Mouse (Mus musculus): Measurements from ENCODE around the gene Fstl4. TPM values are rescaled to one million over a fixed set of nuclear protein-coding genes. Genes with fewer than 3 reads are reported as not detected.
"Not testable (repeated sequence)": the region's sequence is repeated elsewhere in the genome, so short reads cannot be mapped to it uniquely, and the experiment has no call there.

Fstl4 gene
- polyA plus RNA-seq, 1 experiment from 2014 or later: 1.5 TPM

GRCm38 (mm10) chr11:53157621-53158259, 393.3 kb downstream of the Fstl4 start:
- ATAC-seq (replicated peaks; ENCODE audit: low FRiP score): no peak
- WGBS: 75% methylated on average over 6 of the region's 6 CpGs
- H3K9ac ChIP-seq: no peak overlapping the region

GRCm38 (mm10) chr11:53162385-53162784, 398.0 kb downstream of the Fstl4 start:
- H3K4me2 ChIP-seq: no peak overlapping the region
- no peak overlapping the region for H3K4me3 ChIP-seq (replicated peaks)
- no peaks in the 10 kb centered on the region for H3K4me1 ChIP-seq
- no peaks in the 10 kb centered on the region for H3K9me3 ChIP-seq (replicated peaks)
- 73% methylated on average over 6 of the region's 6 CpGs for WGBS
- no peak for ATAC-seq (replicated peaks; ENCODE audit: low FRiP score)
- no peak overlapping the region for H3K27ac ChIP-seq
- no peak overlapping the region for H3K9ac ChIP-seq
- no peaks in the 10 kb centered on the region for H3K36me3 ChIP-seq
- H3K27me3 ChIP-seq: no peaks in the 10 kb centered on the region

More at GRCm38 (mm10) chr11:53157621-53158259, 393.3 kb downstream of the Fstl4 start:
- no peaks in the 10 kb centered on the region for H3K27me3 ChIP-seq
- 0 out of 2 replicates have a peak, but pooled peaks cover 8% of the 10 kb centered on the region for H3K4me1 ChIP-seq
- H3K4me2 ChIP-seq: no peak overlapping the region
- no peak overlapping the region for H3K4me3 ChIP-seq (replicated peaks)
- no peaks in the 10 kb centered on the region for H3K9me3 ChIP-seq (replicated peaks)
- H3K36me3 ChIP-seq: no peaks in the 10 kb centered on the region
- no peak overlapping the region for H3K27ac ChIP-seq

GRCm38 (mm10) chr11:53166478-53166877, 402.0 kb downstream of the Fstl4 start:
- WGBS: 53% methylated on average over 2 of the region's 2 CpGs
- no peak for ATAC-seq (replicated peaks; ENCODE audit: low FRiP score)
- Histone ChIP-seq H3K36me3 (no peaks in the 10 kb centered on the region), H3K27ac (no peak overlapping the region), H3K4me3 (replicated peaks) (no peak overlapping the region), H3K9me3 (replicated peaks) (no peaks in the 10 kb centered on the region), H3K4me2 (no peak overlapping the region), H3K9ac (no peak overlapping the region), H3K27me3 (no peaks in the 10 kb centered on the region), H3K4me1 (no peaks in the 10 kb centered on the region)

GRCm38 (mm10) chr11:53182177-53182852, 417.9 kb downstream of the Fstl4 start:
- 74% methylated on average over 13 of the region's 13 CpGs for WGBS
- H3K4me3 ChIP-seq (replicated peaks): no peak overlapping the region
- H3K4me2 ChIP-seq: no peak overlapping the region
- H3K4me1 ChIP-seq: peaks cover 7% of the 10 kb centered on the region; the same call in 1 of the 2 replicates
- no peak overlapping the region for H3K27ac ChIP-seq
- no peak overlapping the region for H3K9ac ChIP-seq
- no peaks in the 10 kb centered on the region for H3K9me3 ChIP-seq (replicated peaks)
- no peaks in the 10 kb centered on the region for H3K36me3 ChIP-seq
- ATAC-seq (replicated peaks; ENCODE audit: low FRiP score): no peak
- H3K27me3 ChIP-seq: no peaks in the 10 kb centered on the region

GRCm38 (mm10) chr11:53182858-53183257, 418.4 kb downstream of the Fstl4 start:
- no peak overlapping the region for H3K4me3 ChIP-seq (replicated peaks)
- no peak for ATAC-seq (replicated peaks; ENCODE audit: low FRiP score)
- no peaks in the 10 kb centered on the region for H3K9me3 ChIP-seq (replicated peaks)
- no peak overlapping the region for H3K9ac ChIP-seq
- WGBS: 44% methylated on average over 4 of the region's 4 CpGs
- peaks cover 7% of the 10 kb centered on the region; the same call in 1 of the 2 replicates for H3K4me1 ChIP-seq
- no peaks in the 10 kb centered on the region for H3K36me3 ChIP-seq
- H3K27me3 ChIP-seq: no peaks in the 10 kb centered on the region
- H3K27ac ChIP-seq: no peak overlapping the region
- H3K4me2 ChIP-seq: no peak overlapping the region

GRCm38 (mm10) chr11:53184046-53184445, 419.6 kb downstream of the Fstl4 start:
- ATAC-seq (replicated peaks; ENCODE audit: low FRiP score): no peak
- no peaks in the 10 kb centered on the region for H3K27me3 ChIP-seq
- H3K4me3 ChIP-seq (replicated peaks): no peak overlapping the region
- H3K9ac ChIP-seq: no peak overlapping the region
- H3K36me3 ChIP-seq: no peaks in the 10 kb centered on the region
- 84% methylated on average over 7 of the region's 7 CpGs for WGBS
- H3K27ac ChIP-seq: no peak overlapping the region
- no peak overlapping the region for H3K4me2 ChIP-seq
- H3K4me1 ChIP-seq: peaks cover 7% of the 10 kb centered on the region; the same call in 1 of the 2 replicates
- H3K9me3 ChIP-seq (replicated peaks): no peaks in the 10 kb centered on the region

GRCm38 (mm10) chr11:53184698-53185097, 420.3 kb downstream of the Fstl4 start:
- 76% methylated on average over 5 of the region's 5 CpGs for WGBS
- Histone ChIP-seq H3K9ac (no peak overlapping the region), H3K4me3 (replicated peaks) (no peak overlapping the region), H3K9me3 (replicated peaks) (no peaks in the 10 kb centered on the region), H3K27me3 (no peaks in the 10 kb centered on the region), H3K36me3 (no peaks in the 10 kb centered on the region), H3K4me1 (peaks cover 7% of the 10 kb centered on the region; the same call in 1 of the 2 replicates), H3K27ac (no peak overlapping the region), H3K4me2 (no peak overlapping the region)
- ATAC-seq (replicated peaks; ENCODE audit: low FRiP score): no peak

- H3K4me1 ChIP-seq: peaks cover 5% of the 10 kb centered on the region; the same call in 1 of the 2 replicates
- no peak for ATAC-seq (replicated peaks; ENCODE audit: low FRiP score)
- 72% methylated on average over 5 of the region's 5 CpGs for WGBS
Measured at GRCm38 (mm10) chr11:53187427-53188140, 423.1 kb downstream of the Fstl4 start.

GRCm38 (mm10) chr11:53196551-53196950, 432.1 kb downstream of the Fstl4 start:
- not testable (repeated sequence) for H3K36me3 ChIP-seq; ATAC-seq (replicated peaks; ENCODE audit: low FRiP score); H3K4me2 ChIP-seq; H3K4me1 ChIP-seq; H3K9me3 ChIP-seq (replicated peaks); H3K27me3 ChIP-seq; H3K27ac ChIP-seq; H3K9ac ChIP-seq; H3K4me3 ChIP-seq (replicated peaks)
- 87% methylated on average over 1 of the region's 1 CpGs for WGBS

More at GRCm38 (mm10) chr11:53187427-53188140, 423.1 kb downstream of the Fstl4 start:
- no peak overlapping the region for H3K4me3 ChIP-seq (replicated peaks)
- H3K9ac ChIP-seq: no peak overlapping the region
- H3K4me2 ChIP-seq: no peak overlapping the region
- H3K27ac ChIP-seq: no peak overlapping the region
- H3K27me3 ChIP-seq: no peaks in the 10 kb centered on the region
- H3K9me3 ChIP-seq (replicated peaks): no peaks in the 10 kb centered on the region
- no peaks in the 10 kb centered on the region for H3K36me3 ChIP-seq

GRCm38 (mm10) chr11:53197111-53197510, 432.7 kb downstream of the Fstl4 start:
- Histone ChIP-seq H3K27ac (no peak overlapping the region), H3K9me3 (replicated peaks) (peaks cover under 1% of the 10 kb centered on the region; the same call in 1 of the 2 replicates), H3K4me2 (no peak overlapping the region), H3K36me3 (no peaks in the 10 kb centered on the region), H3K4me3 (replicated peaks) (no peak overlapping the region), H3K27me3 (no peaks in the 10 kb centered on the region), H3K9ac (no peak overlapping the region), H3K4me1 (no peaks in the 10 kb centered on the region)
- 92% methylated on average over 2 of the region's 2 CpGs for WGBS
- ATAC-seq (replicated peaks; ENCODE audit: low FRiP score): no peak

- Histone ChIP-seq H3K27me3 (no peaks in the 10 kb centered on the region), H3K4me1 (no peaks in the 10 kb centered on the region), H3K4me3 (replicated peaks) (no peak overlapping the region), H3K36me3 (no peaks in the 10 kb centered on the region), H3K27ac (no peak overlapping the region), H3K9me3 (replicated peaks) (peaks cover 5% of the 10 kb centered on the region; the same call in 1 of the 2 replicates), H3K9ac (no peak overlapping the region), H3K4me2 (no peak overlapping the region)
- no peak for ATAC-seq (replicated peaks; ENCODE audit: low FRiP score)
- 86% methylated on average over 2 of the region's 2 CpGs for WGBS
Measured at GRCm38 (mm10) chr11:53202459-53203250, 438.2 kb downstream of the Fstl4 start.

Measured in kidney, embryonic 15.5 days (tissue).